Mouse (Mus musculus) heart, postnatal 14 days (tissue): Measurements from ENCODE around the gene 4921501E09Rik. TPM values are rescaled to one million over a fixed set of nuclear protein-coding genes. Genes with fewer than 3 reads are reported as not detected.
"Not testable (repeated sequence)": the region's sequence is repeated elsewhere in the genome, so short reads cannot be mapped to it uniquely, and the experiment has no call there.

Experiments used
- DNase-seq, 2 experiments: peaks; one replicate each; pipeline ENCODE4 v3.0.0; 2021 to 2022
- intact Hi-C: fragments of 180-260 bp; cut with DNase I; formaldehyde crosslinking; loops from one replicate; pipeline ENCODE4 v1.15.1; 2025
- long read RNA-seq, 2 experiments: library from polyadenylated mRNA; stranded (forward); transcript quantifications; one replicate each; pipeline ENCODE4 v2.0.0; 2021
- total RNA-seq, 2 experiments: library from RNA; stranded (reverse); gene quantifications; 2 replicates each; pipeline ENCODE4 v1.2.3; 2021

Gene 4921501E09Rik
- total RNA-seq = not detected
- long read RNA-seq, experiment 1 = 0 reads
- long read RNA-seq, experiment 2 = 0 reads

DNA sequence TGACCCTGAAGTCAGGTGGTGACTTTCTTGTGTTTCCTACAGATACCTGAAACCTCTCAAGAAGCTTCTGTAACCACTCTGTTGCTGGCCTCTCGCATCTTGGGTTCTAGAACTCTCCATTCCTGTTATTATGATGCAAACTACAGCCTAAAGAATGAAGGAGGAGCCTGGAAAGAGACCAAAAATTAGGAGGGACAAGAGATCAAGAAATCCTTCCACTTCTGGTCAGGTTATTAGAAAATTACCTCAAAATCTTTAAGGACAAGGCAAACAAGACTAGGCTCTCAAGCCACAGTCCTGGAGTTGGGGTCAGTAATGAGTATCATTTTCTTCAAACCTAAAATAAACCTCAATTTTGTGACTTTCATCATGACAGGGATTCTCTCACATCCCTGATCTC lies at the start of gene 4921501E09Rik:
Gene 4921501E09Rik (minus strand): TSS at position 101 of the 400 bp plus-strand sequence.
- intact Hi-C loops = no loop called here
- no peak for DNase-seq

DNA sequence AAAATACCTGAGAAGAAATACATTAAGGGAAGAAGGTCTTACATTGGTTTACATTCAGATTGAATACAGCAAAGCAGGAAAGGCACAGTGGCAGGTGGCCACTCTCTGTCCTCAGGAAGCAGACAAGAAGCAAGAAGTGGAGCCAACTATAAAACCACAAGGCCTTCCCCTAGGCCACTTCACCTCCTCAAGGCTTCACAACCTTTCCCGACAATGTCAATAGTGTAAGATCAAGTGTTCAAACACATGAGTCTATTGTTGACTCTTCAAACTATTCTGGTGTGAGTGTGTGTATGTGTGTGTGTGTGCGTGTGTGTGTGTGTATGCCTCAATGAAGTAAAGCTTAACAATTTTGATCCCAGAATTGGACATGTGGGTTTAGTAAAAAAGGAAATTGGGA lies 29.5 kb upstream of the 4921501E09Rik start:
- no peak for DNase-seq
- intact Hi-C loops = no loop called here

DNA sequence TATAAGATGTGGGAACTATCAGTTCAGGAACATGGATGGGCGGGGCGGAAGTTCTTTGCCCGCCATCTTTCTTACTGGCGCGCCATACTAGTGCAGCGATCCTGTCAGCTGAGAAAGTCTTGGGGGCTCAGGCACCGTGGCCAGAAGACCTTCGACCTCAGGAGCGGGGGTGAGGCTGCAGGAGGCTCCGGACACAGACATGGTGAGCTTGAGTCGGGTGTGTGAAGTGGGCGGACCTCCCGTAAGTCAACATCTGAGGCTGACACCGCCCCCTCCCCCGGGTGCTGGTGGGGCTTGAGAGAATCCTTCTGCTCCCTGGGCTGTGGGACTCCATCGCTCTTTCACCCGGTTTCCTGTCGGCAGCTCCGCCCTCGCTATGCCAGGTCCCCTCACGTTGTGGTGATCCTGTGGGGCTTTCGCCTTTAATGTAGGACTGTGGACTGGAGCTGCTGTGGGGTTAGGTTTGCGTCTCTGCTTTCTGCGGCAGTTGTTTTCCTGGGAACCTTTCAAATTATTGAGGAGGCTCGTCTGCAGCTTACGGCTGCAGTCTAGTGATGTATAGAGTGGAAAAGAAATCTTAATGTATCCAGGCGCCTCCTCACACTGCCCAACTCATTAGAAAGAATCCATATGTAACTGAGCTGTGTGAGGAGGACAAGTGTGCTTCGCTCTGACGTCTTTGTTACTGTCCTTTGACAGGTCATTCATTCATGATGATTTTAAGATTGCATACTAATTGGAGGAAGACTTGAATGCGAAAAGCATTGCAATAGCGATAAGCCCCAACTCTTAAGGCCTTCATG lies 24.7 kb upstream of the 4921501E09Rik start:
- intact Hi-C loops = loop anchor here (5.0 kb wide), 2 partner anchors 100 to 305 kb away; partner anchors contain the start of gene Zfp952
- peak; percentile 74 to 83 for DNase-seq

DNA sequence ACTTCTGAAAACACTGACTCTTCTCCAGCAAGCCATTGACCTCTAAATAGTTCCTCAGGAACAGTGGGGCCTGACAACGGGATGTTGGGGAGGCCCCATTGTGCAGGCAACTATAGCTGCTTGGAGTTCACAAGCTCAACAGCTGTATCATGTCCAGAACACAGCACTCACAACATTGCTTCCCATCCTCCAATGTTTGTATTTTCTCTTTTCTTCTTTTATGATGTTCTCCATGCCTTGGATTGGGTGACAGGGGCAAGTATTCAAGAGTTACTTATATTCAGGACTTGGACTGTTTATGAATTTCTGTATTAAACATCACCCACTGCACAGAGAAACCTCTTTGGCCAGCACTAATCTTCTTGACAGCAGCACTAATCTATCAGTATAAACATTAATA lies 23.8 kb upstream of the 4921501E09Rik start:
- intact Hi-C loops = loop anchor here (5.0 kb wide), 2 partner anchors 99 to 306 kb away; partner anchors contain the start of gene Zfp952
- no peak for DNase-seq

DNA sequence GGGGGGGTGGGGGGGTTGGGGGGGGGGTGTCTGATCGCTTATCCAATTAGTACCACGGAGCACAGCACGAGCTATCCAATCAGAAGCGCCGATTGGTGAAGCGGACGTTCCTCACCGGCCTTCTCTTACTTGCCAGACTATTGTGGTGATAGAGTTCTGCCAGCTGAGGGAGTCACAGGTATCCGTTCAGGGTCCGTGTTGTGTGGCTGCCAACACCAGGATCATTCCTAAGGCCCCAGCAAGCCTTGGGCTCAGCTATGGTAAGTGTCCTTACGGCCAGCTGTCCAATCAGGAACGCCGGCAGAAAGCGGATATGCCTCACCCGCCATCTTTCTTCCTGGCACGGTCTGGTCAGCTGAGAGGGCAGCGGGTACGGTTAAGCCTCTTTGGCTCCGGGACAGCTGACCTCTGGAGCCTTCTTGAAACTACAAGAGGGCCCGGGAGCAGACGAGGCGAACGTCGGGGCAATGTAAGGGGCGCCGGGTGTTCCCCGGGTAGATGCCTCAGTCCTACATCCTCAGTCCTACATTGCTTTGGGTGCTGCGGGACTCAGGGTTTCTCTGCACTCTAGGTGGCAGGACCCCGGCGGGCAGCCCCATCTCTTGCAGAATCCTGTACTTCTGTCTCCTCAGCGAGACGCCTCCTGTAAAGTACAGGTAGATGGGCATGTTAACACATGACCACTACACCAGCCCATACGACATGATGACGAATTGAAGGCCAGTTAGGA lies 21.5 kb upstream of the 4921501E09Rik start, which contains the start of gene Zfp563:
Gene Zfp563 (plus strand): TSS at position 91 of the 730 bp plus-strand sequence.
- intact Hi-C loops = no loop called here
- peak; percentile 91 to 95 for DNase-seq

DNA sequence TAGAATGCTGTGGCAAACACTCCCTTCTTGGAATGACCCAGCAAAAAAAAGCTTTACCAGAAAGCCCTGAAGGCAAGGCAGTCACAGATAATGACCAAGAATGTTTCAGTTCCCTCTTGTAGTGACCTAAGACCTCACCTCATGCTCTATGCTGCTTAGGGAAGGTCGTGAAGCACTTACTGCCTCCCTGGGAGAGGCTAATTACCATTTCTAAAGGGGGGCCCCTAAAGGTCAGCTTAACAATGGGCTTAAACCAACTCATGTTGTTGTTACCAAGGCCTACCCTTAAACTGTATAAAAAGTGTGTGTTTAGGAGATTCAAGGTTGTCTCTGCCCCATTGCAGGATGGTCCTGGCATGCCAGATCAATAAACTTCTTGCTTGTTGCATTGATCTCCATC lies 4.9 kb downstream of the 4921501E09Rik start:
- intact Hi-C loops = no loop called here
- DNase-seq = no peak

DNA sequence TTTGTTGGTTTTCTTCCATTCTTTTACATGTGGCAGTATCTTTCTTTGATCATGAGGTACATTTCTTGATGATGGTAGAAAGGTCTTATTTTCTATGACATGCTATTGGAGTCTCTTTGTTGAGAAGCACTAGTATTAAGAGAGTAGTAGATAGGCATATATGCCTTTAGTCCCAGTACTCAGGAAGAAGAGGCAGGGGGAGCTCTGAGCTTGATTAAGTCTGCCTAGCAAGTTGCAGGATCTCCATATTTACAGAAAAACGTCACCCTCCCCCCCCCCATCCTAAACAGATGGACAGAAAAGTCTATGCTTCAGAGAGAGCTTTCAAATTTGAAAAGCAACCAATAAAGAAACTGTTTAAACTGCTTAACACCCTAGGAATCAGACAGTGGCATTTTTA lies 9.1 kb downstream of the 4921501E09Rik start:
- intact Hi-C loops = no loop called here
- no peak for DNase-seq

DNA sequence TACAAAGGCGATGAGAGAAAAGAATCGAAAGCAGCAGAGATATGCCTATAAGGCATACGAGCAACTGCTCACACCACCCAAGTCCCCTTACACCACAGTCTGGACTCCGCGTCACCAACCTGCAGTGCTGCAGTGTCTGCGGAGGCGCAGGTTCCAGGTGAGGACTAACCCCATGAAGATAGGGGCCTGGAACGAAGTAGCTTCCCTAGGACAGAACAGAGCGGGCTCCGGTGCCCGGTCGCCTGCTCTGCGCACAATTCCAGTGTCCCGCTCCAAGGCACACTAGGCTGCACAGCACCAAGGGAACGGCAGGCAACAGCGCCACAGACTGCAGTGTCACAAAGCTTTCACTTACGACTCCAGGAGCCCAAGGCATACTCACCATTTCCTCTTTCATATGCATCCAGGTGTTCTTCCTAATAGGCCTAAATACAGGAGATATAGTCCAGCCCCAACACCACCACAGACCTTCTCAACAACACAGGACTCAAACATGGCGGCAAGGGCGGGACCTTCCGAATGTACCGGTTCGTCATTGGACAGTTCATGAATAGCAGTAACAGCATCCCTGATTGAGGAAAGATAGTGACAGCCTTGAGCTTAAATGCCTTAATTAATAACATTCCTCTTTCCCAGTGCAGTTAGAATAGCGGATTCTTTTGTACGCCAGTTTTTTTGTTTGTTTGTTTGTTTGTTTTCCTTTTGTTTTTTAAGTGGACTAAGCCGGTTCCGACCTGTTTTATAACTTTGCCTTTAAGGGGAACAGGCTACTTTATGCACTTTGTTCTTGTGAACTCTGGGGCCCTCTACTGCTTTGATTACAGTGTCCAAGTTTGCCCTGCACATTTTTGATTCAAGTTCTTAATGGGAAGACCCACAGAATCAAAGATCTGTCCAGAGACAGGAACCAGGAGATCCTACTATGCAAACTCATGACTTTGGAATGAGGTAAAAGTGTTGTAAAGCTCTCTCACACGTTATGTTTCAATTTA lies 34.7 kb downstream of the 4921501E09Rik start, which contains the start of gene Zfp763:
Gene Zfp763 (minus strand): TSS at position 503 of the 992 bp plus-strand sequence.
- DNase-seq = peak; percentile 64 to 77
- intact Hi-C loops = no loop called here

DNA sequence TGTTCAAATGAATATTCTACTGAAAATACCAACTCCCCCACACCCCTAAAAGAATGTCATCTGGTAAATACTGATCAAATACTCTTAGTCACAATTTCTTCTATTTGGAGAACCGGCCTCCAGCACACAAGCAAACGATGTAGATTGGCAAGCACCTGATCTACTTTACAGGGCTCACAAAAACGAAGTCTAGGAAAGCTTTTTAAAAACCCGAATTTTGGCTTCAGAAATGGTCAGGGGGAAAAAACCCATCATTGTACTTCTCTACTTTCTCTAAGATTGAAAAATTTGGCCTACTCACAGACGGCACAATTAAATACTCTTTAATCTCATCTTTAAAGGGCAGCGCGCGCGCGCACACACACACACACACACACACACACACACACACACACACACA lies 35.5 kb downstream of the 4921501E09Rik start:
- intact Hi-C loops = no loop called here
- DNase-seq = no peak

DNA sequence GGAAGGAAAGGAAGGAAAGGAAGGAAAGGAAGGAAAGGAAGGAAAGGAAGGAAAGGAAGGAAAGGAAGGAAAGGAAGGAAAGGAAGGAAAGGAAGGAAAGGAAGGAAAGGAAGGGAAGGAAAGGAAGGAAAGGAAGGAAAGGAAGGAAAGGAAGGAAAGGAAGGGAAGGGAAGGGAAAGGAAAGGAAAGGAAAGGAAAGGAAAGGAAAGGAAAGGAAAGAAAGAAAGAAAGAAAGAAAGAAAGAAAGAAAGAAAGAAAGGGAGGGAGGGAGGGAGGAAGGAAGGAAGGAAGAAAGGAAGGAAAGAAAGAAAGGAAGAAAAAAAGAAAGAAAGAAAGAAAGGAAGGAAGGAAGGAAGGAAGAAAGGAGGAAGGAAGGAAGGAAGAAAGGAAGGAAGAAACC lies 47.4 kb downstream of the 4921501E09Rik start:
- DNase-seq, intact Hi-C loops: not testable (repeated sequence)

Other genes starting within 250 kb of the 4921501E09Rik start
- 10 to 100 TPM; 11.8 to 12.0 TPM for gene Zfp799, start 237.8 kb downstream of the 4921501E09Rik start, total RNA-seq
- 1 to 10 TPM; 7.3 to 9.0 TPM for gene Zfp870, start 176.4 kb downstream of the 4921501E09Rik start, total RNA-seq
- not detected for gene Cyp4f14, start 150.7 kb downstream of the 4921501E09Rik start, total RNA-seq
- 10 to 100 TPM; 13.8 to 22.3 TPM for gene Cyp4f13, start 120.7 kb downstream of the 4921501E09Rik start, total RNA-seq
- gene Zfp472, start 102.2 kb downstream of the 4921501E09Rik start, total RNA-seq = 1 to 10 TPM; 2.6 to 3.3 TPM
- 1 to 10 TPM; 6.8 to 7.6 TPM for gene Zfp952, start 74.9 kb downstream of the 4921501E09Rik start, total RNA-seq
- 1 to 10 TPM; 3.8 to 4.2 TPM for gene Zfp763, start 34.7 kb downstream of the 4921501E09Rik start, total RNA-seq
- gene Zfp563, start 21.3 kb upstream of the 4921501E09Rik start, total RNA-seq = 1 to 10 TPM; 5.4 to 5.7 TPM
- gene Morc2b, start 71.6 kb upstream of the 4921501E09Rik start, total RNA-seq = under 1 TPM; 0.07 TPM
- gene Olfr55, start 100.4 kb upstream of the 4921501E09Rik start, total RNA-seq = not detected
- not detected for gene Olfr239, start 123.2 kb upstream of the 4921501E09Rik start, total RNA-seq
- under 1 TPM; 0.26 to 0.27 TPM for gene Olfr1564, start 153.6 kb upstream of the 4921501E09Rik start, total RNA-seq
- gene Zfp955a, start 187.1 kb upstream of the 4921501E09Rik start, total RNA-seq = 10 to 100 TPM; 11.2 to 12.4 TPM
- not detected for gene Olfr63, start 196.6 kb upstream of the 4921501E09Rik start, total RNA-seq
- gene Zfp955b, start 221.5 kb upstream of the 4921501E09Rik start, total RNA-seq = 10 to 100 TPM; 12.8 to 14.2 TPM